Mouse (Mus musculus): ENCODE results near the gene Scn4a.
"Not testable (repeated sequence)": the region's sequence is repeated elsewhere in the genome, so short reads cannot be mapped to it uniquely, and the experiment has no call there.

The Scn4a gene

GRCm38 (mm10) chr11:106355382-106356128, 2.5 kb upstream of the Scn4a start:
- DNase-seq (ENCODE audit: low spot score in 2 of 2): no peak

- DNase-seq (ENCODE audit: low spot score in 2 of 2): no peak
Measured at GRCm38 (mm10) chr11:106354181-106354580, 1.1 kb upstream of the Scn4a start.

- no peak for DNase-seq (ENCODE audit: low spot score in 2 of 2)
Measured at GRCm38 (mm10) chr11:106351941-106352340, 1.1 kb downstream of the Scn4a start.

GRCm38 (mm10) chr11:106351253-106351652, 1.8 kb downstream of the Scn4a start:
- DNase-seq (ENCODE audit: low spot score in 2 of 2): no peak

GRCm38 (mm10) chr11:106350853-106351252, 2.2 kb downstream of the Scn4a start:
- DNase-seq (ENCODE audit: low spot score in 2 of 2): no peak

GRCm38 (mm10) chr11:106349772-106350171, 3.3 kb downstream of the Scn4a start:
- DNase-seq (ENCODE audit: low spot score in 2 of 2): no peak

GRCm38 (mm10) chr11:106344910-106345309, 8.2 kb downstream of the Scn4a start:
- no peak for DNase-seq (ENCODE audit: low spot score in 2 of 2)

GRCm38 (mm10) chr11:106340990-106341520, 12.0 kb downstream of the Scn4a start:
- no peak for DNase-seq (ENCODE audit: low spot score in 2 of 2)

GRCm38 (mm10) chr11:106339323-106339722, 13.8 kb downstream of the Scn4a start:
- DNase-seq (ENCODE audit: low spot score in 2 of 2): not testable (repeated sequence)

GRCm38 (mm10) chr11:106338870-106339269, 14.2 kb downstream of the Scn4a start:
- DNase-seq (ENCODE audit: low spot score in 2 of 2): no peak

- DNase-seq (ENCODE audit: low spot score in 2 of 2): no peak
Measured at GRCm38 (mm10) chr11:106338029-106338428, 15.1 kb downstream of the Scn4a start.

GRCm38 (mm10) chr11:106334066-106334465, 19.0 kb downstream of the Scn4a start:
- DNase-seq (ENCODE audit: low spot score in 2 of 2): no peak

GRCm38 (mm10) chr11:106332458-106332857, 20.6 kb downstream of the Scn4a start:
- no peak for DNase-seq (ENCODE audit: low spot score in 2 of 2)

- peak in 1 of 2 experiments; percentile 21 for DNase-seq (ENCODE audit: low spot score in 2 of 2)
Measured at GRCm38 (mm10) chr11:106329682-106330081, 23.4 kb downstream of the Scn4a start.

GRCm38 (mm10) chr11:106329128-106329527, 24.0 kb downstream of the Scn4a start:
- no peak for DNase-seq (ENCODE audit: low spot score in 2 of 2)

- no peak for DNase-seq (ENCODE audit: low spot score in 2 of 2)
Measured at GRCm38 (mm10) chr11:106328521-106328920, 24.6 kb downstream of the Scn4a start.

GRCm38 (mm10) chr11:106326475-106326874, 26.6 kb downstream of the Scn4a start:
- no peak for DNase-seq (ENCODE audit: low spot score in 2 of 2)

GRCm38 (mm10) chr11:106325566-106326206, 27.4 kb downstream of the Scn4a start:
- DNase-seq (ENCODE audit: low spot score in 2 of 2): peak in 1 of 2 experiments; percentile 55

GRCm38 (mm10) chr11:106324858-106325257, 28.2 kb downstream of the Scn4a start:
- no peak for DNase-seq (ENCODE audit: low spot score in 2 of 2)

- no peak for DNase-seq (ENCODE audit: low spot score in 2 of 2)
Measured at GRCm38 (mm10) chr11:106318406-106319366, 34.4 kb downstream of the Scn4a start.

GRCm38 (mm10) chr11:106317801-106318200, 35.3 kb downstream of the Scn4a start:
- no peak for DNase-seq (ENCODE audit: low spot score in 2 of 2)

GRCm38 (mm10) chr11:106316416-106316815, 36.7 kb downstream of the Scn4a start:
- DNase-seq (ENCODE audit: low spot score in 2 of 2): no peak

All from frontal cortex, postnatal 14 days (tissue).